Mouse (Mus musculus) limb, embryonic 14.5 days (tissue): Measurements from ENCODE around the gene Nos3. TPM values are rescaled to one million over a fixed set of nuclear protein-coding genes. Genes with fewer than 3 reads are reported as not detected.

Experiments
- ATAC-seq: fragments of 200-750 bp; cut with Nextera tagmentation; 2 replicates; pipeline ENCODE4 v1.8.0; 2017; ENCODE audit warnings: low read depth, moderate number of reproducible peaks, moderate TSS enrichment; ENCODE audit not compliant: low FRiP score
- DNase-seq: peaks from one replicate; pipeline ENCODE4 v3.0.0-alpha.2; 2015; ENCODE audit warnings: low spot score
- H3K27ac ChIP-seq: fragments of 300-500 bp; sonication (generic); replicated peaks from 2 replicates; pipeline ENCODE4 v1.5.1; 2014; ENCODE audit warnings: low read depth, mild to moderate bottlenecking, low read length, moderate library complexity, mixed read lengths
- H3K27me3 ChIP-seq: fragments of 300-500 bp; sonication (generic); 2 replicates; pipeline ENCODE4 v1.6.1; 2014; ENCODE audit warnings: low read length, mixed read lengths; ENCODE audit not compliant: control insufficient read depth, insufficient read depth
- H3K36me3 ChIP-seq: fragments of 300-500 bp; sonication (generic); 2 replicates; pipeline ENCODE4 v1.6.1; 2014; ENCODE audit warnings: mild to moderate bottlenecking, low read length, moderate library complexity, mixed read lengths; ENCODE audit not compliant: control insufficient read depth, insufficient read depth
- H3K4me1 ChIP-seq: fragments of 300-500 bp; sonication (generic); 2 replicates; pipeline ENCODE4 v1.6.1; 2014; ENCODE audit warnings: antibody characterized with exemption, low read length, mixed read lengths; ENCODE audit not compliant: control insufficient read depth, insufficient read depth
- H3K4me2 ChIP-seq: fragments of 300-500 bp; sonication (generic); replicated peaks from 2 replicates; pipeline ENCODE4 v1.6.1; 2014; ENCODE audit warnings: low read depth, mild to moderate bottlenecking, low read length, moderate library complexity; ENCODE audit not compliant: severe bottlenecking
- H3K4me3 ChIP-seq: fragments of 300-500 bp; sonication (generic); replicated peaks from 2 replicates; pipeline ENCODE4 v1.5.1; 2014; ENCODE audit warnings: low read length
- H3K9ac ChIP-seq: fragments of 300-500 bp; sonication (generic); 2 replicates; pipeline ENCODE4 v1.6.1; 2014; ENCODE audit warnings: mild to moderate bottlenecking, low read depth, low read length, moderate library complexity; ENCODE audit not compliant: severe bottlenecking
- H3K9me3 ChIP-seq: fragments of 300-500 bp; sonication (generic); 2 replicates; pipeline ENCODE4 v1.6.1; 2016; ENCODE audit warnings: low read length; ENCODE audit not compliant: control insufficient read depth
- POLR2A ChIP-seq: fragments of 200-500 bp; IDR thresholded peaks from 2 replicates; pipeline ENCODE4 v1.8.0; 2012; ENCODE audit warnings: inconsistent platforms, mild to moderate bottlenecking, moderate library complexity, borderline replicate concordance; ENCODE audit not compliant: insufficient read depth, insufficient read length; ENCODE audit errors: extremely low read depth
- WGBS: fragments of 180-500 bp; shearing (Covaris S2); extraction: QIAGEN DNeasy Blood & Tissue Kit; methylation state at CpG from one replicate; pipeline ENCODE4 v1.1.7; 2014; 5-methylcytosine and 5-hydroxymethylcytosine counted together
- polyA plus RNA-seq, 2 experiments: library from polyadenylated mRNA; depleted of rRNA in 1 of 2; stranded (reverse) in 1 of 2; unstranded in 1 of 2; fragments of >200 nt; fragmentation: Nextera tagmentation in 1 of 2; extraction: Ambion mirVana in 1 of 2; gene quantifications; 2 replicates each; pipeline versions ENCODE4 v1.2.1 to v1.2.3; 2012 to 2014

Gene Nos3
- polyA plus RNA-seq, 2 experiments: 4.8 to 7.3 TPM

- Histone ChIP-seq H3K4me1 (peaks cover 5% of the 10 kb centered on the region), H3K9ac (no peak overlapping the region), H3K27ac (no peak overlapping the region), H3K27me3 (peaks cover 30% of the 10 kb centered on the region), H3K9me3 (no peaks in the 10 kb centered on the region), H3K4me2 (no peak overlapping the region), H3K36me3 (no peaks in the 10 kb centered on the region), H3K4me3 (no peak overlapping the region)
- no peak for TF ChIP-seq POLR2A
- DNase-seq (no peak), ATAC-seq (no peak)
- WGBS: 78% methylated on average over 7 of the region's 7 CpGs
Observed at GRCm38 (mm10) chr5:24346313-24346712, 18.3 kb upstream of the Nos3 start.

DNA sequence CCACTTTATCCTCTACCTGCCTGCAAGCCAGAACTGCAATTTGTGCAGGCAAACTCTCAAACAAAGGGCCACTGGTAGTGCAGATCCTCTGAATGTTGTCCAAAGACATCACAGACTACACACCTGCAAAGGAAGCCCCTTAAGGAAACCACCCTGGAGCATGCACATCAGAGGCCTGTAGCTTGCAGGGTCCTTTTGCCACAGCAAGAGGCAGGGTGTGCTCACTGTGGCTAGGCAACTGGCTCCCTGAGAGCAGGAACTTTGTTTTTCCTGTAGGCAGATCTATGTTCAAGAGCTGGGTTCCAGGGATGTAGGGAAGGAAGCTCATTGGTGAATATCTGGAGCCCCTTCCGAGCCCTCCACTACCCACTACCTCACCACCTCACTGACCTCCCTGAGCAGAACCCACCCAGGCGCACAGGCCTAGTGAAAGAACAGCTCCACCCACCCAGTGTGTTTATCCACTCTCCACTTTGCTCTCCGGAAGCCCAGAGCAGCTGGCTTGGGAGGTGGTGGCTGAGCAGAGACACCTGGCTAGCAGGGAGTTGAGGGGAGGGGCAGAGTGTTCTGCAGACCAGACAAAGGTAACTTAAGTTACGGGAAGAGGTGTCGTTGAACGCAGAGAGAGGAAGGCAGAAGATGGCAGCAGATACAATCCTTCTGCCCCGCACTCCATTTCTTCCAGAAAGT, 17.3 kb upstream of the Nos3 start:
- ATAC-seq: no peak
- H3K4me3 ChIP-seq: no peak overlapping the region
- H3K4me2 ChIP-seq: no peak overlapping the region

GRCm38 (mm10) chr5:24348128-24348527, 16.5 kb upstream of the Nos3 start:
- under 1% methylated on average over 32 of the region's 41 CpGs for WGBS
- H3K27me3 ChIP-seq: peaks cover 30% of the 10 kb centered on the region
- no peaks in the 10 kb centered on the region for H3K9me3 ChIP-seq
- peak; percentile 32 for DNase-seq
- H3K4me3 ChIP-seq: peak overlapping the region; percentile 43
- H3K9ac ChIP-seq: no peak overlapping the region
- TF ChIP-seq POLR2A: no peak
- H3K27ac ChIP-seq: no peak overlapping the region
- H3K4me1 ChIP-seq: peaks cover 18% of the 10 kb centered on the region
- H3K4me2 ChIP-seq: peak overlapping the region; percentile 80
- ATAC-seq: peak; percentile 14; the same call in 1 of the 2 replicates
- H3K36me3 ChIP-seq: no peaks in the 10 kb centered on the region

More for the DNA sequence above, 17.3 kb upstream of the Nos3 start:
- no peak overlapping the region for H3K27ac ChIP-seq
- peaks cover 30% of the 10 kb centered on the region for H3K27me3 ChIP-seq
- peaks cover 12% of the 10 kb centered on the region for H3K4me1 ChIP-seq
- no peaks in the 10 kb centered on the region for H3K36me3 ChIP-seq
- no peak overlapping the region for H3K9ac ChIP-seq
- 43% methylated on average over 7 of the region's 7 CpGs for WGBS
- TF ChIP-seq POLR2A: no peak
- H3K9me3 ChIP-seq: no peaks in the 10 kb centered on the region
- no peak for DNase-seq

DNA sequence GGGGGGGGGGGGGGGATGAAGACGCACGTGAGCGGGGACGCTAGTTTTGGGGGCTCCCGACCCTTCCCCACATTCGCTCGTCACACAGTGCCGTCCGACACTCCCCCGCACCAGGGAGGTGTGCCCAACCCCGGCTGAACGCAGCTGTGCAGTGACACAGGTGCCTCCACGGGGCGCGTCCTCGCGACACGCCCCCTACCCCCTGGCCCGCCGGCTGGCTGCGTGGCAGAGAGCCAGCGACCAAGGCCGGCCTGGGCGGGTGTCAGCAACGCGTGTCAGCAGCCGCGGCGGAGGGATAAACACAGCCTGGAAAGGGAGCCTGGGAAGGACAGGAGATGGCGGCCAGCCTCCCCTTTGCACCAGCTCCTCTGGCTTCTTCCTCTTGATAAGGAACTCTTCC, 16.1 kb upstream of the Nos3 start:
- ATAC-seq (no peak), DNase-seq (peak; percentile 17)
- TF ChIP-seq POLR2A: no peak
- Histone ChIP-seq H3K27ac (no peak overlapping the region), H3K4me2 (peak overlapping the region; percentile 80), H3K36me3 (no peaks in the 10 kb centered on the region), H3K9me3 (no peaks in the 10 kb centered on the region), H3K4me3 (peak overlapping the region; percentile 43), H3K27me3 (peaks cover 30% of the 10 kb centered on the region), H3K9ac (no peak overlapping the region), H3K4me1 (peaks cover 18% of the 10 kb centered on the region)
- under 1% methylated on average over 20 of the region's 30 CpGs for WGBS

DNA sequence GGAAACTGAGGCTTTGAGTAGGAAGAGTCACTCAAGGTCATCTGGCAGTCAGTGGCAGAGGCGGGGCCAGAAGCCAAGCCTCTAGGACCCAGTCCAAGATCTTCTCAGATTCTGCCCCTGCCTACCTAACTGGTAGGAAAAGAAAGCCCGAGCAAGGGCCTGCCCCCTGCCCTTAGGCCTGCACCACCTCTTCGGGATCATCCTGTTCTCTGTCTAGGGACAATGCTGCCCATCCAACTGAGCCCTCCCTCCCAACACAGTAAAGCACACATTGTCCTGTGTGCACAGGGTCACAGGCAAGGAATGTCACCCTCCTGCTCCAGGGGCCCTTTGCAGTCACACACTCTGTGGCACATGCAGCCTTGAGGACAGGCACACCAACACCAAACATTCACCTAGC, 14.5 kb upstream of the Nos3 start:
- no peak for DNase-seq
- Histone ChIP-seq H3K4me2 (peak overlapping the region; percentile 99; the same call in 1 of the 2 replicates), H3K36me3 (no peaks in the 10 kb centered on the region), H3K4me1 (peaks cover 18% of the 10 kb centered on the region), H3K9me3 (no peaks in the 10 kb centered on the region), H3K27ac (no peak overlapping the region), H3K27me3 (peaks cover 30% of the 10 kb centered on the region), H3K9ac (no peak overlapping the region), H3K4me3 (peak overlapping the region; percentile 60; the same call in 1 of the 2 replicates)
- WGBS: 65% methylated on average over 3 of the region's 3 CpGs
- no peak for TF ChIP-seq POLR2A
- ATAC-seq: no peak
